Mouse (Mus musculus) neural tube, embryonic 13.5 days (tissue): ENCODE measurements around the gene Wdr53. TPM values are rescaled to one million over a fixed set of nuclear protein-coding genes. Genes with fewer than 3 reads are reported as not detected.
"Not testable (repeated sequence)": the region's sequence is repeated elsewhere in the genome, so short reads cannot be mapped to it uniquely, and the experiment has no call there.

Experiments
- ATAC-seq: fragments of 200-750 bp; cut with Nextera tagmentation; 2 replicates; pipeline ENCODE4 v1.8.0; 2017; ENCODE audit warnings: low read depth, mild to moderate bottlenecking, moderate TSS enrichment, moderate library complexity
- H3K27ac ChIP-seq: fragments of 300-500 bp; sonication (generic); replicated peaks from 2 replicates; pipeline ENCODE4 v1.5.1; 2015; ENCODE audit warnings: moderate library complexity, mild to moderate bottlenecking, inconsistent platforms
- H3K27me3 ChIP-seq: fragments of 300-500 bp; sonication (generic); 2 replicates; pipeline ENCODE4 v1.6.1; 2015; ENCODE audit warnings: mild to moderate bottlenecking, inconsistent platforms
- H3K36me3 ChIP-seq: fragments of 300-500 bp; sonication (generic); 2 replicates; pipeline ENCODE4 v1.6.1; 2015; ENCODE audit warnings: mild to moderate bottlenecking, inconsistent platforms
- H3K4me1 ChIP-seq: fragments of 300-500 bp; sonication (generic); replicated peaks from 2 replicates; pipeline ENCODE4 v1.6.1; 2015; ENCODE audit warnings: inconsistent platforms
- H3K4me2 ChIP-seq: fragments of 300-500 bp; sonication (generic); 2 replicates; pipeline ENCODE4 v1.6.1; 2015; ENCODE audit warnings: inconsistent platforms, mild to moderate bottlenecking, moderate library complexity
- H3K4me3 ChIP-seq: fragments of 300-500 bp; sonication (generic); 2 replicates; pipeline ENCODE4 v1.5.1; 2015; ENCODE audit warnings: mild to moderate bottlenecking, inconsistent platforms
- H3K9ac ChIP-seq: fragments of 300-500 bp; sonication (generic); 2 replicates; pipeline ENCODE4 v1.6.1; 2015; ENCODE audit warnings: moderate library complexity, mild to moderate bottlenecking, inconsistent platforms
- H3K9me3 ChIP-seq: fragments of 300-500 bp; sonication (generic); 2 replicates; pipeline ENCODE4 v1.6.1; 2016; ENCODE audit warnings: inconsistent platforms
- WGBS: fragments of 180-500 bp; shearing (Covaris S2); methylation state at CpG from one replicate; pipeline ENCODE4 v1.1.7; 2015; 5-methylcytosine and 5-hydroxymethylcytosine counted together
- polyA plus RNA-seq: library from polyadenylated mRNA; unstranded; fragments of >200 nt; fragmentation: Nextera tagmentation; extraction: Ambion mirVana; gene quantifications from 2 replicates; pipeline ENCODE4 v1.2.1, GENCODE M21; 2015

Gene Wdr53
- polyA plus RNA-seq, 1 experiment from 2014 or later = 16.4 TPM

- no peak overlapping the region for H3K27ac ChIP-seq
- H3K4me3 ChIP-seq = no peak overlapping the region
- no peak overlapping the region for H3K4me2 ChIP-seq
- 87% methylated on average over 2 of the region's 2 CpGs for WGBS
- no peaks in the 10 kb centered on the region for H3K9me3 ChIP-seq
- peaks cover 16% of the 10 kb centered on the region for H3K4me1 ChIP-seq
- H3K27me3 ChIP-seq = no peaks in the 10 kb centered on the region
- H3K9ac ChIP-seq = no peak overlapping the region
- no peak for ATAC-seq
- H3K36me3 ChIP-seq = peaks cover 31% of the 10 kb centered on the region
Measured at GRCm38 (mm10) chr16:32239428-32240312, 7.4 kb upstream of the Wdr53 start.

- no peak for ATAC-seq
- no peaks in the 10 kb centered on the region for H3K9me3 ChIP-seq
- H3K36me3 ChIP-seq = peaks cover 8% of the 10 kb centered on the region; the same call in 1 of the 2 replicates
- 0 out of 2 replicates have a peak overlapping the region, but pooled peaks have one; percentile 19 for H3K9ac ChIP-seq
- no peak overlapping the region for H3K27ac ChIP-seq
- 91% methylated on average over 3 of the region's 3 CpGs for WGBS
- H3K4me1 ChIP-seq = peaks cover 42% of the 10 kb centered on the region
- H3K4me3 ChIP-seq = no peak overlapping the region
- H3K27me3 ChIP-seq = no peaks in the 10 kb centered on the region
- no peak overlapping the region for H3K4me2 ChIP-seq
Measured at GRCm38 (mm10) chr16:32243901-32244300, 3.1 kb upstream of the Wdr53 start.

- 0% methylated on average over 40 of the region's 41 CpGs for WGBS
- Histone ChIP-seq H3K9ac (peak overlapping the region; percentile 94), H3K4me2 (peak overlapping the region; percentile 72), H3K4me1 (peaks cover 42% of the 10 kb centered on the region), H3K36me3 (no peaks in the 10 kb centered on the region), H3K9me3 (no peaks in the 10 kb centered on the region), H3K27me3 (no peaks in the 10 kb centered on the region), H3K27ac (peak overlapping the region; percentile 95), H3K4me3 (peak overlapping the region; percentile 93)
- ATAC-seq = peak; percentile 67
Measured at GRCm38 (mm10) chr16:32246351-32246791, 656 bp upstream of the Wdr53 start.

- H3K9ac ChIP-seq, H3K27ac ChIP-seq, H3K4me2 ChIP-seq, H3K9me3 ChIP-seq, H3K27me3 ChIP-seq, H3K4me3 ChIP-seq, ATAC-seq, H3K4me1 ChIP-seq, H3K36me3 ChIP-seq: not testable (repeated sequence)
- WGBS = 82% methylated on average over 2 of the region's 2 CpGs
Measured at GRCm38 (mm10) chr16:32264225-32264624, 17.2 kb downstream of the Wdr53 start.

- WGBS = 89% methylated on average over 11 of the region's 11 CpGs
- Histone ChIP-seq H3K4me3 (no peak within 1 kb of the TSS), H3K36me3 (no peaks in the 10 kb centered on the region), H3K9ac (no peak within 1 kb of the TSS), H3K4me1 (no peaks in the 10 kb centered on the region), H3K27ac (no peak within 1 kb of the TSS), H3K4me2 (no peak within 1 kb of the TSS), H3K27me3 (no peaks in the 10 kb centered on the region), H3K9me3 (no peaks in the 10 kb centered on the region)
- ATAC-seq = no peak
Measured at GRCm38 (mm10) chr16:32271291-32271690, 24.3 kb downstream of the Wdr53 start, which contains the start of gene Smco1. Gene Smco1 (plus strand): TSS chr16:32271468.

GRCm38 (mm10) chr16:32273338-32273737 lies 26.3 kb downstream of the Wdr53 start:
- Histone ChIP-seq H3K27ac (no peak overlapping the region), H3K36me3 (no peaks in the 10 kb centered on the region), H3K4me3 (no peak overlapping the region), H3K9ac (no peak overlapping the region), H3K4me2 (no peak overlapping the region), H3K9me3 (no peaks in the 10 kb centered on the region), H3K27me3 (no peaks in the 10 kb centered on the region), H3K4me1 (peaks cover 11% of the 10 kb centered on the region)
- WGBS = 51% methylated on average over 9 of the region's 9 CpGs
- no peak for ATAC-seq

GRCm38 (mm10) chr16:32275041-32275440 lies 28.0 kb downstream of the Wdr53 start:
- no peaks in the 10 kb centered on the region; the same call in 1 of the 2 replicates for H3K9me3 ChIP-seq
- no peaks in the 10 kb centered on the region for H3K27me3 ChIP-seq
- 89% methylated on average over 6 of the region's 6 CpGs for WGBS
- no peak overlapping the region for H3K4me3 ChIP-seq
- no peak overlapping the region for H3K27ac ChIP-seq
- no peak overlapping the region for H3K4me2 ChIP-seq
- no peak overlapping the region for H3K9ac ChIP-seq
- peaks cover 1% of the 10 kb centered on the region; the same call in 1 of the 2 replicates for H3K36me3 ChIP-seq
- no peak for ATAC-seq
- peaks cover 27% of the 10 kb centered on the region for H3K4me1 ChIP-seq

GRCm38 (mm10) chr16:32275830-32276229 lies 28.8 kb downstream of the Wdr53 start:
- Histone ChIP-seq H3K4me3 (no peak overlapping the region), H3K27me3 (no peaks in the 10 kb centered on the region), H3K27ac (no peak overlapping the region), H3K4me1 (peaks cover 35% of the 10 kb centered on the region), H3K4me2 (no peak overlapping the region), H3K9me3 (no peaks in the 10 kb centered on the region; the same call in 1 of the 2 replicates), H3K36me3 (peaks cover 5% of the 10 kb centered on the region; the same call in 1 of the 2 replicates), H3K9ac (no peak overlapping the region)
- whole genome bisulfite sequencing = 89% methylated on average over 1 of the region's 1 CpGs
- no peak for ATAC-seq

- no peaks in the 10 kb centered on the region for H3K27me3 ChIP-seq
- under 1% methylated on average over 75 of the region's 75 CpGs for WGBS
- peak within 1 kb of the TSS; percentile 89 for H3K4me3 ChIP-seq
- H3K27ac ChIP-seq = peak within 1 kb of the TSS; percentile 96
- peak within 1 kb of the TSS; percentile 93 for H3K9ac ChIP-seq
- H3K9me3 ChIP-seq = no peaks in the 10 kb centered on the region; the same call in 1 of the 2 replicates
- H3K4me1 ChIP-seq = peaks cover 46% of the 10 kb centered on the region
- peak; percentile 95 for ATAC-seq
- peak within 1 kb of the TSS; percentile 85 for H3K4me2 ChIP-seq
- H3K36me3 ChIP-seq = peaks cover 10% of the 10 kb centered on the region
Measured at GRCm38 (mm10) chr16:32277308-32278256, 30.6 kb downstream of the Wdr53 start, which contains the start of gene Rnf168. Gene Rnf168 (plus strand): TSS chr16:32277459.

- Histone ChIP-seq H3K9me3 (no peaks in the 10 kb centered on the region; the same call in 1 of the 2 replicates), H3K36me3 (peaks cover 15% of the 10 kb centered on the region), H3K4me3 (peak overlapping the region; percentile 89), H3K4me2 (peak overlapping the region; percentile 85), H3K4me1 (peaks cover 50% of the 10 kb centered on the region), H3K27ac (peak overlapping the region; percentile 96), H3K27me3 (no peaks in the 10 kb centered on the region), H3K9ac (peak overlapping the region; percentile 93)
- ATAC-seq = no peak
- 62% methylated on average over 7 of the region's 7 CpGs for WGBS
Measured at GRCm38 (mm10) chr16:32278396-32278795, 31.4 kb downstream of the Wdr53 start.

GRCm38 (mm10) chr16:32280211-32280610 lies 33.2 kb downstream of the Wdr53 start:
- no peak for ATAC-seq
- H3K4me1 ChIP-seq = peaks cover 54% of the 10 kb centered on the region
- H3K27ac ChIP-seq = no peak overlapping the region
- peak overlapping the region; percentile 38; the same call in 1 of the 2 replicates for H3K9ac ChIP-seq
- H3K4me2 ChIP-seq = peak overlapping the region; percentile 85
- H3K36me3 ChIP-seq = peaks cover 33% of the 10 kb centered on the region
- WGBS = 89% methylated on average over 8 of the region's 8 CpGs
- peak overlapping the region; percentile 89 for H3K4me3 ChIP-seq
- no peaks in the 10 kb centered on the region for H3K27me3 ChIP-seq
- no peaks in the 10 kb centered on the region; the same call in 1 of the 2 replicates for H3K9me3 ChIP-seq
